Mouse (Mus musculus) midbrain, embryonic 10.5 days (tissue): ENCODE measurements at regions not wholly inside any gene's neighbourhood (a gene's known extent, or its start where the extent isn't known, plus 50 kb on each side); places are given as distances from the start of the nearest gene placed in this dataset.

Source experiments
- DNase-seq: peaks from one replicate; pipeline ENCODE4 v3.0.0-alpha.2; 2017; ENCODE audit warnings: low spot score
- H3K27ac ChIP-seq: fragments of 300-500 bp; sonication (generic); replicated peaks from 2 replicates; pipeline ENCODE4 v1.5.1; 2016; ENCODE audit warnings: mild to moderate bottlenecking
- H3K27me3 ChIP-seq: fragments of 300-500 bp; sonication (generic); 2 replicates; pipeline ENCODE4 v1.6.1; 2016; ENCODE audit warnings: low read depth, mild to moderate bottlenecking; ENCODE audit not compliant: poor library complexity, severe bottlenecking
- H3K36me3 ChIP-seq: fragments of 300-500 bp; sonication (generic); 2 replicates; pipeline ENCODE4 v1.6.1; 2016; ENCODE audit warnings: mild to moderate bottlenecking, moderate library complexity
- H3K4me1 ChIP-seq: fragments of 300-500 bp; sonication (generic); 2 replicates; pipeline ENCODE4 v1.6.1; 2016
- H3K4me3 ChIP-seq: fragments of 300-500 bp; sonication (generic); 2 replicates; pipeline ENCODE4 v1.5.1; 2016; ENCODE audit warnings: mild to moderate bottlenecking, moderate library complexity
- H3K9me3 ChIP-seq: fragments of 300-500 bp; sonication (generic); replicated peaks from 2 replicates; pipeline ENCODE4 v1.6.1; 2016; ENCODE audit warnings: mild to moderate bottlenecking
- WGBS: fragments of 180-500 bp; shearing (Covaris S2); methylation state at CpG from one replicate; pipeline ENCODE4 v1.1.7; 2016; 5-methylcytosine and 5-hydroxymethylcytosine counted together

DNA sequence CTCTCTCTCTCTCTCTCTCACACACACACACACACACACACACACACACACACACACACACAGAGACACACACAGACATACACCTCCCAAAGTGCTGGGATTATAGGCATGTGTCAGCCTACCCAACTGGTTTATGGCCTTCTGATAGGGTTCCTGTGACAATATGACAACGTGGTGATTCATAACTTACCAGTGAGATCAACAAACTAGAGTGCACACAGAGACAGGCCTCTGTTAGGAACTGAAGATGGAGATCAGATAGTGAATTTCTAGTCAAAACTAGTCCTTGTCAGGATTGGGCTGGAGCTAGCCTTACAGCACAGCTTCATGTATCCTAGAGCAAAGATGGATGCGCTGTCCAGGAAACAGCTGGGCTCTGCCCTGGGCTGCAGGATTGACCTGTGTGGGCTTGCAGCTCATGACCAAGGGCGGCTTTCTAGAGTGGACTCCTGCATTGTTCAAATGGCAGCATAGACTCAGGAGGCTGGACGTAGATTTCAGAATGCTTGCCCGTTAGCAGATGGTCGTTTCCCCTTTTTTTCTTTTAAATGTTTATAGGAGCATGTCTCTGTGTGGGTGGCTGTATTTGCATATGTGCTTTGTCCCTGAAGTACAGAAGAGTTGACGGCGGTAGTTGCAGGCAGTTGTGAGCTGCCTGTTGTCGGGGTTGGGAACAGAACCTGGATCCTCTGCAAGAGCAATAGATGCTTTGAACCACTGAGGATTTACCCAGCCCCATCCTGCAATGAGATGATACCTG, 106.0 kb upstream of the Zfp217 start:
- Histone ChIP-seq H3K4me1 (0 out of 2 replicates have a peak, but pooled peaks cover 8% of the 10 kb centered on the region), H3K27me3 (no peaks in the 10 kb centered on the region), H3K9me3 (no peaks in the 10 kb centered on the region), H3K36me3 (no peaks in the 10 kb centered on the region), H3K27ac (no peak overlapping the region), H3K4me3 (no peak overlapping the region)
- WGBS: 85% methylated on average over 9 of the region's 9 CpGs
- no peak for DNase-seq

DNA sequence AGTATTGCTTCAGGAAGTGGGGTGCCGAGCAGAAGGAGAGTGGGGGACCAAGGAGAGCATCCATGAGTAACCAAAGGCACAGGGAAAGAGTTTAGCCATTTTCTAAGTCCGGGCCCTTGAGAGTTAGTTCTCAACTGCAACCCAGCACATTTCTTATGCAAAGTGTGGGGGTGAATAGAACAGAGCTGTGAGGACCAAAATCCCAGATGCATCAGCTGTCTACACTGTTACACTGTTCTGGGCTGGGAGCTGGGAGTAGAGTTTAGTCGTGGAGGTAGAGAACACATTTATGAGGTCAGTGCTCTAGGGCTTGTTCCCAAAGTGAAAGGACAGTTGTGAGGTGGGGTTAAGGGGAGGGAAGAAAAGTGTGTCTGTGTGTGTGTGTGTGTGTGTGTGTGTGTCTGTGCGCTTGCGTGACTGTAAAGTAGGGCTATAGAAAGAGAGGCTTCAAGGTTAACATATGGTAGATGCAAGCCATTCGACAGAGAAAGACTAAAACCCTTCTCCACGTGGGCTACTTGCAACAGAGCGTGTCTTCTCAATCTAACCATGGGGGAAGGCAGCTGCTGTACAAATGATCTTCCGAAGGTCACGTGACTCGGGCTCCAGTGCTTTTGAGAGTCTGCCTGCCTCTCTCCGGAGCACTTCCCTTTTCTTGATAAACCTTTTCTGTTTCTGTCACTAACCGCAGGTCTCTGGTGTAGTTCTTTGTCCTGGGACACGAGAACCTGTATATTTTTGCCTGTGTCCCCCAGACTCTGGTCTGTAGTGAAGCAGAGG, 104.5 kb upstream of the Zfp217 start:
- Histone ChIP-seq H3K27me3 (no peaks in the 10 kb centered on the region), H3K27ac (peak overlapping the region; percentile 42; the same call in 1 of the 2 replicates), H3K4me3 (no peak overlapping the region), H3K36me3 (no peaks in the 10 kb centered on the region), H3K9me3 (no peaks in the 10 kb centered on the region), H3K4me1 (0 out of 2 replicates have a peak, but pooled peaks cover 8% of the 10 kb centered on the region)
- no peak for DNase-seq
- 71% methylated on average over 14 of the region's 14 CpGs for WGBS

DNA sequence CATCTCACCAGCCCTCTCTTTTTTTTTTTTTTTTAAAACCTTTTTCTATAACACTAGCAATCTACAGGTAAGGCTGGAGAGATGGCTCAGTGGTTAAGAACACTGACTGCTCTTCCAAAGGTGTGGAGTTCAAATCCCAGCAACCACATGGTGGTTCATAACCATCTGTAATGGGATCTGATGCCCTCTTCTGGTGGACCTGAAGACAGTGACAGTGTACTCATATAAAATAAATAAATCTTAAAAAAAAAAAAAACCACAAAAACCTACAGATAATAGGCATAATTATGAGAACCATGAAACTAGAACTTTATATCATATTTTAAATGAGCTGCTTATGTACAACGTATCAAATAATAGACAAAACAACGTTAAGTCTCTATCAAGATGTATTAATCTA, 102.8 kb upstream of the Zfp217 start:
- Histone ChIP-seq H3K9me3 (no peaks in the 10 kb centered on the region), H3K27me3 (0 out of 2 replicates have a peak, but pooled peaks cover 11% of the 10 kb centered on the region), H3K36me3 (no peaks in the 10 kb centered on the region), H3K4me3 (no peak overlapping the region), H3K27ac (no peak overlapping the region), H3K4me1 (peaks cover 20% of the 10 kb centered on the region)
- no peak for DNase-seq
- 94% methylated on average over 2 of the region's 2 CpGs for WGBS

DNA sequence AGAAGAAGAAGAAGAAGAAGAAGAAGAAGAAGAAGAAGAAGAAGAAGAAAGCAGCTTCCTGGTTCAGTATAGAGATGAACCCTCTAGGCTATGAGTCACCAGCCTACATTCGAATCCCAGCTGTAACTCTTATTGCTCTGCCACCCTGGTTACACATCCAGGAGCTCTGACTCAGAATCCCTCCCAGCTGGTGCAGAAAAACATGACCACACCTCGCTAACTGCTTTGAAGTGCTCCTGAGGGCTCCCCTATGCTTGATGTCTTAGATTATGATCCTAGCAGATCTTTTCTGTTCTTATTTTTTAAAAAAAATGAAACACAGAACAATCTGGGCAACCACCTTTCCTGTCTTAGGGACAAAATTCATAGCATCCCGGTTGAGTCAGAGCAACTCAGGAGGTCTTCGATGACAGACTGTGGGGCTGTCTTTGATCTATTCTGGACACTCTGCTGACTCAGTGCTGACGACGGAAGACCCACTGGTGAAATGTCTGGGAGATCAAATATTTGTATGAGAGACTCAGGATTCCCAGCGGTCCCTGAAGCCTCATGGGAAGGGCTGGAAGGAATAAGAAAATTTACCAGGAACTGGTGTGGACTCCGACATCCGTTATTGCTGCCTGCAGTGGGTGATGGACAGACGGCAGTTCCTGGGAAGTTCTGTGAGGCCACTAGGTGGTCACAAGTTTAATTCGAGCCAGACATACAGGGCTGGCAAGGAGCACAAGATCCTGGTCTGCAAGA, 100.0 kb upstream of the Zfp217 start:
- H3K36me3 ChIP-seq: no peaks in the 10 kb centered on the region
- H3K27me3 ChIP-seq: 0 out of 2 replicates have a peak, but pooled peaks cover 11% of the 10 kb centered on the region
- 79% methylated on average over 11 of the region's 11 CpGs for WGBS
- no peak overlapping the region for H3K4me3 ChIP-seq
- no peaks in the 10 kb centered on the region for H3K9me3 ChIP-seq
- peaks cover 30% of the 10 kb centered on the region for H3K4me1 ChIP-seq
- H3K27ac ChIP-seq: no peak overlapping the region
- DNase-seq: no peak

DNA sequence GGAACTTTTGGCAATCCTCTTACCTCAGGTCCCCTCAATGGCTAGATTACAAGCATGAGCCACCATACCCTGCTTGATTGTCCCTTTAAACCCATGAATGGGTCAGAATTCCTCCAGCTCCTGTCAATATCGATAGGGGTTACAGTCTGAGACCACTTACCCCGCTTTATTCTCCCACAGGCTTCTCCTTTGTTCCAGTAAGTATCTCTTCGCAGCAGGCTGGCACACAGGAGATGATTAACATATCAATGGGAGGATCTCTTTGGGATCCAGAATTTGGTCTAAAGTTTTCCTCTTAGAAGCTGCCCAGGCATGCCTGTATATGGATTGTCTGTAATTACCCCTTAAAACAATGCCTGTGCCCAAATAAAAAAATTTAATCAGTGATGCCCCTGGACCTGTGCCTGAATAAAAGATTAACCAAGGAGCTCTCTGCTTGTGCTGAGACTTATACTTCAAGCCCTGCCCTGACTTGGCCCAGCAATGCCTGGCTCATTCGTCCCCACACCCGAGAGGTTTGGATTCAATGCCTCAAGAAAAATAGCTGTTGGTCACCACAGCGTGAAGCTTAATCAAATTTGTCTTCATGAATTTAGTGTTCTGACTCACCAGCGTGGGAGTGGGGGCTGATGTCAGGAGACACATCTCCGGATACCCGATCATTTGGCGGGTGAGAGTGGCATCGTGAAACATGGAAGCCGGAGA, 97.9 kb upstream of the Zfp217 start:
- H3K4me1 ChIP-seq: peaks cover 22% of the 10 kb centered on the region
- peak; percentile 41 for DNase-seq
- no peaks in the 10 kb centered on the region for H3K9me3 ChIP-seq
- H3K4me3 ChIP-seq: peak overlapping the region; percentile 23
- WGBS: 28% methylated on average over 12 of the region's 12 CpGs
- H3K36me3 ChIP-seq: no peaks in the 10 kb centered on the region
- 0 out of 2 replicates have a peak, but pooled peaks cover 11% of the 10 kb centered on the region for H3K27me3 ChIP-seq
- peak overlapping the region; percentile 78 for H3K27ac ChIP-seq

DNA sequence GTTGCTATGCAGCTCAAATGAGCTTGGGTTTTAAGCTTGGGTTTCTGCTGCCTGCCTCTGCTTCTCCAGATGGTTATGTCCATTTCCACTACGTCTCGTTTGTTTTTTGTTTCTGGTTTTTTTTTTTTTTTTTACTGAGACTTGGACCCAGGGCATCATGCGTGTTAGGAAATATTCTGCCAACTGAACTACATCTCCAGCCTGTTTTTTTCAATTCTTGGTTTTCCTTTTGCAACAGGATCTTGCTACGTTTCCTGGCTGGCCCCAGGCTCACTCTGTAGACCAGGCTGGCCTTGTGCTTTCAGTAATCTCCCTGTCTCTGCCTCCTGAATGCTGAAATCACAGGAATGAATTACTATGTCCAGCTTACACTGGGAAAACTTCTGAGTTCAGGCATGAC, 96.2 kb upstream of the Zfp217 start:
- Histone ChIP-seq H3K4me3 (no peak overlapping the region), H3K9me3 (no peaks in the 10 kb centered on the region), H3K36me3 (no peaks in the 10 kb centered on the region), H3K27ac (no peak overlapping the region), H3K4me1 (peaks cover 22% of the 10 kb centered on the region), H3K27me3 (0 out of 2 replicates have a peak, but pooled peaks cover 11% of the 10 kb centered on the region)
- WGBS: 87% methylated on average over 4 of the region's 4 CpGs
- DNase-seq: no peak

DNA sequence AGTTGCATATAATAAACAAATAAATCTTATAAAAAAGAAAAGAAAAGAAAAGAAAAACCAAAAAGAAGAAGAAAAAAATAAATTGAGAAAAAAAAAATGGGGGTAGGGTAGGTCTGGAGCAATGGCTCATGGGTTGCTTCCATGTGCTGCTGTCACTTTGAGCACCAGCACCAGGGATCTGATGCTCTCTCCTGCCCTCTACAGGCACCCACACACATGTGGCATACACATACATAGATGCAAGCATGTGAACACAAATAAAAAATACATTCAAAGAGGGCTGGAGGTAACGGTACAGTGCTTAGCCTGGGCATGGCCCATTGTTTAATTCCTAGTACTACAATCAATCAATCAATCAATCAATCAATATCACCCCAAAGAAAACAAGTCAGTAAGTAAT, 90.1 kb upstream of the Zfp217 start:
- Histone ChIP-seq H3K27me3 (no peaks in the 10 kb centered on the region), H3K4me3 (no peak overlapping the region), H3K4me1 (no peaks in the 10 kb centered on the region), H3K27ac (no peak overlapping the region), H3K9me3 (no peaks in the 10 kb centered on the region), H3K36me3 (no peaks in the 10 kb centered on the region)
- no peak for DNase-seq
- 73% methylated on average over 1 of the region's 1 CpGs for WGBS

DNA sequence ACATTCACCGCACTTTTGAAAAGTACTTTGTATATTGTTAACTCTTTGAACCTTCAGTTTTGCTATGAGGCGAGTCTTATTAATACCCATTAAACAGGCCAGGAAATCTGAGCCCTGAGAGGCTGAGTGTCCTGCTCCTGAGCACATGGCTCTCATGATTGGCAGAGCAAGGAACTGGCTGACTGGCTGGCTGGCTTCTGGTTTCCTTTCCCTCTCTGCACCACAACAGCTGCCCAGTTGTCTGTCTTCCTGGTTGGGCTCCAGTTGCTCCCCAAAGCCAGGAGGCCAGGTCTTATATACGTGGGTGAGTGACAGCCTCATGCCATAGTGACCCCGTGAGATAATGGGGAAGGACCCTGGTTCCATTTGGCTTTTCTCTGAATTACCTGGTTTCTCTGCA, 85.5 kb upstream of the Zfp217 start:
- Histone ChIP-seq H3K27me3 (no peaks in the 10 kb centered on the region), H3K4me3 (no peak overlapping the region), H3K36me3 (no peaks in the 10 kb centered on the region), H3K4me1 (no peaks in the 10 kb centered on the region), H3K27ac (no peak overlapping the region), H3K9me3 (no peaks in the 10 kb centered on the region)
- no peak for DNase-seq
- 87% methylated on average over 4 of the region's 4 CpGs for WGBS

DNA sequence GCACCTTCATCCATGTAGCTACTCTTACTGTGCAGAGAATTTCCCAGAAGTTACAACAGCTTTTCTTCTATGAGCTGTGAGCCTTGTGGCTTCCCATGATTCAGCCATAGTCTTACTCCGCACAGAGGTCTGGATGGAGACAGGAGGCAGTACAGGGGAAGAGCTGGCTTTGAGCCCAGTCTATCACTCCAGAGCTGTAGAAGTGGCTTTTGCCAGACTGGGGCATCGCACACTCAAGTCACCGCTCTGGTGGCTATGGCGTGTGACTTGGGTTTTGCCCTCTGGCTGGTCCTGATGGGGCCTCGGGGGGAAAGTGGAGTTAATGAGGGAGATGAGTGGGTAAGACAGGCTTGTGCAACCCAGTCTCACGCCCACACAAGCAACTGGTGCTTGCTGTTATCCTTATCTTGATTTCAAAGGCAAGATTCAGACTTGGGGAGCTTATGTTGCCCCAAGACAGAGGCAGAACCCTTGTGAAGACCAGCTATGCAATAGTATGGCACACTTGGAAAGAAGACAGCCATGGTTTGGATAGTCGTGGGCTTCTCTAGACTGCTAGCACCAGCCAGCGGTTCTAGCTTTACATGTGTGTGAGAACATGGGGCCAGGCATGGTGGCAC, 81.7 kb upstream of the Zfp217 start:
- Histone ChIP-seq H3K36me3 (no peaks in the 10 kb centered on the region), H3K4me3 (no peak overlapping the region), H3K27ac (no peak overlapping the region), H3K4me1 (0 out of 2 replicates have a peak, but pooled peaks cover 3% of the 10 kb centered on the region), H3K27me3 (no peaks in the 10 kb centered on the region), H3K9me3 (no peaks in the 10 kb centered on the region)
- WGBS: 88% methylated on average over 8 of the region's 8 CpGs
- no peak for DNase-seq

DNA sequence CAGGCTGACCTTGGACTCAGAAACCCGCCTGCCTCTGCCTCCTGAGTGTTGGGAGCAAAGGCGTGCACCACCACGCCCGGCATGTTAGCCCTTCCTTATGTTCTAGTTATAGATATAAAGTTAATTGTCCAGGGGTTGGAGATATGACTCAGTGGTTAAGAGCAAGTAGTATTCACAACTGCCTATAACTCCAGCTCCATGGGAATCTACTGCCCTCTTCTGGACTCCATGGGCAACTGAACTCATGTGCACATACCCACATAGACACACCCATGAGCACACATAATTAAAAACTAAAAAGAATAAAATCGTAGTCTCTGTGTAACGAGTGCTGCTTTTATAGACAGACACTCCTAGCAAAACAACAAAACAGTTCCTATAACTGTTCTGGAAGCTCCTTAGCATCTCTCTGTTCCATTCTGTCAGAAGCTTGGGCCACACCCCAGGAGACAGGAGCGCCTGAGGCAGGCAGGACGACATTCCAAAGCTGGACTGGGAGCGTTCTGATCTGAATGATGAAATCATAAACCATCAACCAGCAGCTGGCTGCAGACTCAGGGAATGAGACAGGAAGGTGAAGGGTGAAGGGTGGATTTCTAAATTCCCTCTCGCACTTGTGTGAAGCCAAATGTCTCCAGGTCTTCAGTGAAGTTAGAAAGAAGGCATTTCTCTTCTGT, 80.6 kb upstream of the Zfp217 start:
- Histone ChIP-seq H3K27ac (no peak overlapping the region), H3K4me3 (no peak overlapping the region), H3K27me3 (no peaks in the 10 kb centered on the region), H3K9me3 (no peaks in the 10 kb centered on the region), H3K36me3 (no peaks in the 10 kb centered on the region), H3K4me1 (peaks cover 10% of the 10 kb centered on the region)
- 93% methylated on average over 10 of the region's 10 CpGs for WGBS
- no peak for DNase-seq

DNA sequence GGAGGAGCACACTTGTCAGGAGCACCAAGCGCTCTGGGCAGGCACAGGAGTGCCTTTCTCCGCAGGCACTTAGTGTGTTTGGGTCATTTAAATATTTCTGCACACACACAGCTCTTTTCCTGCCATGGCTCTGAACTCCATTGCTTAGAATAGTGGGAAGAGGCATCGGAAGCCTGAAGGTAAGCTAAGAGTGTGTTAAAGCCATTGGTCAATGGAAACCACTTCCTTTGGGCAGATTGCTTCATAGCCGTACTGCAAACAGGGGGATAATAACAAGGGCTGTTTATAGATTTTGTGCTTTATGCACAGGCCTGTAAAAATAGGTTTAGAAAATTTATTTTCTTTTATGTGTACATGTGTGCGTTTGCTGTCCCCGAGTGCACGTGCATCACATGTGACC, 76.0 kb upstream of the Zfp217 start:
- 85% methylated on average over 7 of the region's 7 CpGs for WGBS
- Histone ChIP-seq H3K4me1 (peaks cover 56% of the 10 kb centered on the region), H3K27me3 (no peaks in the 10 kb centered on the region), H3K36me3 (no peaks in the 10 kb centered on the region), H3K4me3 (no peak overlapping the region), H3K27ac (peak overlapping the region; percentile 92), H3K9me3 (no peaks in the 10 kb centered on the region)
- no peak for DNase-seq
